Mouse (Mus musculus) gonadal fat pad, adult 2 months (tissue): Measurements from ENCODE around the gene Mthfd2. TPM values are rescaled to one million over a fixed set of nuclear protein-coding genes. Genes with fewer than 3 reads are reported as not detected.

Experiments used
- DNase-seq: peaks from one replicate; pipeline ENCODE4 v3.0.0-alpha.2; 2012; ENCODE audit warnings: low read depth
- polyA plus RNA-seq: library from polyadenylated mRNA; depleted of rRNA; stranded (reverse); fragments of >200 nt; gene quantifications from 2 replicates; pipeline ENCODE4 v1.2.3, GENCODE M21; 2012; rRNA removed

Gene Mthfd2
- polyA plus RNA-seq, 1 experiment, result 37.8 TPM

DNA sequence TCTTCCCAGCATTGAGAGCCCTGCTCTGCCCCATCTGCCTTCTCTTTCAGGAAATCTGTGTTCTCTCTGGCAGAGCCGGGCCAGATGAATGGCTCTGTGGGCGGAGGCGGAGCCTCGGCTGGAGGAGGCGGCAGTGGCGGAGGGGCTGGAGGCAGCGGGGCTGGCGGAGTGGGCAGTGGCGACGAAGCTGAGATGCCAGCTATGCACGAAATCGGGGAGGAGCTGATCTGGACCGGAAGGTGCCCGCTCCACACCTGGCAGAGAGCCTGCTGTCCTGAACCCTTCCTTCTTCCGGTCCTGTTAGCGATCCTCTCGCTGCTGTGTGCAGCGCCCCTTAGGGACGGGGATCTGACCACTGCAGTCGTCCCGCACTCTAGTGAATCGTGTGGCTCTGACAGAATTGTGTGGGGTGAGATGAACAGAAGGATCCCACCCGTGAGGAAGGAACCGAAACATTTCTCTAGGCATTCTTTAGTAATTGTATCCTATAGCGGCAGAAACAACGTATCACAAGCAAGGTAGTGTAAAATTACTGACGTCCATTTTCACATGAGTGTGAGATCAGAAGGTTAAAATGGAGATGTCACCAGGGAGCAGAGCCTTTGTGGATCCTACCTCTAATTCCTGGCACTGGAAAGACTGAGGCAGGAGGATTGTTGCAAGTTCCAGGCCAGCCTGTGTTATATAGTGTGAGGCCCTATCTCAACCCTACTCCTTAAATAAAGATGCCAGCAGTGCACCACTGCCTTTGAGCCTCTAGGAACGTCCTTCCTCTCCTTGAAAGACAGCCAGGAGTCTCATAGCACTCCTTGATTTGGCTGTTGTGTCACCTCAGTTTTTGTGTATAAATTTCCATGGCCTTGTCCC, 57.3 kb downstream of the Mthfd2 start:
- peak; percentile 52 for DNase-seq

DNA sequence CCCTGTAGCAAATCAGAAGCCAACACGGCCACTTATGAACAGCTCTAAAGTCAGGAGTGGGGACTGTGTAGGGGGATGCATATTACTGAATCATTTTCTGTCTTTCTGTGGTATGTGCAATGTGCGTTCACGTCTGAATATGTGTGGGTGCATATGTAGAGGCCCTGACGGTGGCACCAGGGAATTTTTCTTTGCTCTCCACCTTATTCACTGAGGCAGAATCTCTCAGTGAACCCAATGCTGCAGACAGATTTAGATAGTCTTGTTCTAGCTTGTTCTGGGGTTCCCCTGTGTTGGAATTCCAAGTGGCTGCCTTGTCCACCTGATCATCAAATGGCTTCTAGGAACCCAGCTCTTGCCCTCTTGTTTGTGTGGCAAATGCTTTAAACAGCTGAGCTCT, 58.1 kb downstream of the Mthfd2 start:
- no peak for DNase-seq

DNA sequence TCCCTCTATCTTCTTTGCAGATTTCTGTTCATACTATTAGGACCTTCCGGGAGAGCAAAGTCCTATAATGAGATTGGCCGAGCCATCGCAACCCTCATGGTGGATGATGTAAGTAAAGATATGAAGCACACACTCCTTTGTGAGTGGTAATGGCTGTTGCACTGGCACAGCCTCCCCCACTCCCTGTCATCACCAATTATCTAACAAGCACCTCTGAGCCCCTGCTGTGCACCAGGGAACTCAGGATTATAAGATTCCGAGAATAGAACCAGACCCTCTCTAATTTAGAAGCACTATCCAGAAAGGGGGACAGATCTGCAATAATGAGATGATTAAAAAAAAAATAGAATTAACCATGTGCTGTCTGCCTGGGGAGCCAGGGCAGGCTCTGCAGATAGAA, 60.1 kb downstream of the Mthfd2 start:
- DNase-seq, result no peak

DNA sequence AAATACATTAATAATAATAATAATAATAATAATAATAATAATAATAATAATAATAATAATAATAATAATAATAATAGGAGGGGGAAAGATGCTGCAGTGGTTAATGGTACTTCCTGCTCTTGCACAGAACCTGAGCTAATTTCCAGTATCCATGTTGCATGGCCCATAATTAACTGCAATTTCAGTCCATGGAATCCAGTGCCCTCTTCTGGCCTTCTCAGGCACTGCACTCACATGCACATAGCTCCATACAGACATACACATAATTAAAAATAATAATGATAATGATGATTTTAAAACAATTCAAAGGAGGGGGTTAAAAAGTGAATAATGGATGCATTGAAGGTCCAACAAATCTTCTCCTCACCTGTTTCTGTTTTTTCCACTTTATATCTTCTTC, 60.5 kb downstream of the Mthfd2 start:
- DNase-seq, result no peak

DNA sequence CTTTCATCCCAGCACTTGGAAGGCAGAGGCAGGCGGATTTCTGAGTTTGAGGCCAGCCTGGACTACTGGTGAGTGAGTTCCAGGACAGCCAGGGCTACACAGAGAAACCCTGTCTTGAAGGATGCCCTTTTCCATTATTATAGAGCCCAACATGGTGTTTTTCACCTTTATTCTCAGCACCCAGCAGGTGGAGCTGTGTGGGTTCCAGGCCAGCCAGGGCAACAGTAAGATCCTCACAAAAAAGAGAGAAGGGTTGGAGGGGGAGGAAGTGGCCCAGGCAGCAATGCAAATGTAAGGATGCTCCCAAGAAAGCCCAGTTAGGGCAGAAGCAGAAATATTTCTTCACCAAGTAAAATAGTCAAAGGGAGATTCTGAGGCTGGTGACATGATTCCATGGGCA, 61.2 kb downstream of the Mthfd2 start:
- no peak for DNase-seq

Other genes with a start within 250 kb of the Mthfd2 start
- gene Pcgf1, start 248.0 kb downstream of the Mthfd2 start, polyA plus RNA-seq, result 15.8 and 23.1 TPM in 2 replicates
- gene Lbx2, start 239.5 kb downstream of the Mthfd2 start, polyA plus RNA-seq, result 1.9 and 2.5 TPM in 2 replicates
- 5.8 and 6.5 TPM in 2 replicates for gene Ccdc142, start 224.3 kb downstream of the Mthfd2 start, polyA plus RNA-seq
- gene Gm42688, start 224.3 kb downstream of the Mthfd2 start, polyA plus RNA-seq, result 4.0 and 4.4 TPM in 2 replicates
- gene Mrpl53, start 216.9 kb downstream of the Mthfd2 start, polyA plus RNA-seq, result 71.5 and 89.4 TPM in 2 replicates
- gene Mogs, start 210.4 kb downstream of the Mthfd2 start, polyA plus RNA-seq, result 55.3 and 56.3 TPM in 2 replicates
- 187 and 193 TPM in 2 replicates for gene Wbp1, start 204.3 kb downstream of the Mthfd2 start, polyA plus RNA-seq
- gene Ino80b, start 200.5 kb downstream of the Mthfd2 start, polyA plus RNA-seq, result 17.1 and 30.1 TPM in 2 replicates
- 30.2 and 41.3 TPM in 2 replicates for gene Rtkn, start 190.4 kb downstream of the Mthfd2 start, polyA plus RNA-seq
- 2.9 and 3.6 TPM in 2 replicates for gene Wdr54, start 169.5 kb downstream of the Mthfd2 start, polyA plus RNA-seq
- 2.7 and 4.4 TPM in 2 replicates for gene 1700003E16Rik, start 169.5 kb downstream of the Mthfd2 start, polyA plus RNA-seq
- 101 and 114 TPM in 2 replicates for gene Dctn1, start 160.0 kb downstream of the Mthfd2 start, polyA plus RNA-seq
- gene Slc4a5, start 106.1 kb downstream of the Mthfd2 start, polyA plus RNA-seq, result 0.96 and 2.3 TPM in 2 replicates
- gene Mob1a, start 108 bp upstream of the Mthfd2 start, polyA plus RNA-seq, result 39.3 and 41.2 TPM in 2 replicates
- gene Bola3, start 23.2 kb upstream of the Mthfd2 start, polyA plus RNA-seq, result 20.1 and 20.2 TPM in 2 replicates
- 10.6 and 16.0 TPM in 2 replicates for gene Tet3, start 133.2 kb upstream of the Mthfd2 start, polyA plus RNA-seq
- gene Dguok, start 181.1 kb upstream of the Mthfd2 start, polyA plus RNA-seq, result 80.1 and 80.7 TPM in 2 replicates
- gene Actg2, start 210.4 kb upstream of the Mthfd2 start, polyA plus RNA-seq, result 1,397 and 1,448 TPM in 2 replicates
- 22.6 and 22.9 TPM in 2 replicates for gene Stambp, start 246.8 kb upstream of the Mthfd2 start, polyA plus RNA-seq